Mouse (Mus musculus): ENCODE results near the gene Fam185a.

- TF ChIP-seq POLR2A (IDR thresholded peaks at IDR 0.05; ENCODE audit: borderline replicate concordance, extremely low read depth, low read depth, low read length) = no peak
- no peak for TF ChIP-seq CTCF (IDR thresholded peaks at IDR 0.05; ENCODE audit: insufficient read depth, low read length)
These were observed 88.6 kb downstream of the Fam185a start for GRCm38 (mm10) chr5:21513363-21513762.
